Mouse (Mus musculus) gastrocnemius, adult 18-20 months (tissue): Measurements from ENCODE around the gene 2210011C24Rik. TPM values are rescaled to one million over a fixed set of nuclear protein-coding genes. Genes with fewer than 3 reads are reported as not detected.
"Not testable (repeated sequence)": the region's sequence is repeated elsewhere in the genome, so short reads cannot be mapped to it uniquely, and the experiment has no call there.

Experiments
- DNase-seq: peaks from one replicate; pipeline ENCODE4 v3.0.0; 2021; ENCODE audit warnings: low spot score
- total RNA-seq, 2 experiments: library from RNA; stranded (reverse); gene quantifications; 2 replicates each; pipeline ENCODE4 v1.2.3; 2021

The 2210011C24Rik gene
- total RNA-seq, 2 experiments from 2014 or later, result 2.0 to 2.4 TPM

GRCm38 (mm10) chr8:83995973-83996372 lies 16.0 kb downstream of the 2210011C24Rik start:
- DNase-seq, result no peak

DNA sequence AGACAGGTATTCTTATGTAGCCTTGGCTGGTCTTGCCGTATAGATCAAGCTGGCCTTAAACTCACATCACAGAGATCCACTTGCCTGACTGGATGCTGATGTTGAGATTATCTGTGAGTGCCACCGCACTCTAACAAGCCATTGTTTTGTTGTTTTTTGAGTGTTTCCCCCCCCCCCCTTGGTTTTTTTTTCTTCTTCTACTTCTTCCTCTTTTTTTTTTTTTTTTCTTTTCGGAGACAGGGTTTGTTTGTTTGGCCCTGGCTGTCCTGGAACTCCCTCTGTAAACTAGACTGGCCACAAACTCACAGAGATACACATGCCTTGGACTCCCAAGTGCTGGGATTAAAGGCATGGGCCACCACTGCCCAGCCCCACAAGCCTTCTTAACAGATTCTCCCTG lies 17.9 kb downstream of the 2210011C24Rik start:
- no peak for DNase-seq

DNA sequence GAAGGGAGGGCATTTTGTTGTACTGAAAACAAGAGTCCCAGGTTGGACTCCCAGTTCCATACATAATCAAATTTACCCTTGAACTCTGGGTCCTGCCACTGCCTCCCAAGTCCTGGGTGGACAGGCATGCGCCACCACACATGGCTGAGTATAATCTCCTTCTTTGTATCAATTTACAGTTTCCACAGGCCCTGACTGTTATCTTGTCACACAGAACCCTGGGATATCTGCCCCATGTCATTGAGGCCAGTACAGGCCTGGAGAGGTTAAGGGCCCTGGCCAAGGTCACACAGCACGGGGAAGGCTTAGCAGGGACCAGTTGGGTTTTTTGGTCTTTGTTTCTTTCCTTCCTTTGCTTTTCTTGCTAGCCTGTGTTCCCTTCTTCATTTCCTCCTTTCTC lies 19.5 kb downstream of the 2210011C24Rik start:
- no peak for DNase-seq

DNA sequence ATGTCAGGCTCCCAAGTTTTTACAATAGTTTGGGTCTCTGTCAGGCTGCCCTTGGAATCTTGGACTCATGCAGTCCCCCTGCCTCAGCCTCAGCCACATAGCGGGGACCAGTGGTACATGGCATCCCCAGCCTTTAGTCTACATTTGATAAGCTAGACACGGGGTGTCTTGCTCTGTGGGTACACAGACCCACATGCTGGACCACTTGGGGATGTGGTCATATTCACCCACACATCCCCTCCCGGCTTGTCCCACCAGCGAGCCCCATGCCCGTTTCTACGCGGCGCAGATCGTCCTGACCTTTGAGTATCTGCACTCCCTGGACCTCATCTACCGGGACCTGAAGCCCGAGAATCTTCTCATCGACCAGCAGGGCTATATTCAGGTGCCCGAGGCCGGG lies 21.8 kb downstream of the 2210011C24Rik start:
- DNase-seq, result no peak

GRCm38 (mm10) chr8:83989243-83989642 lies 22.7 kb downstream of the 2210011C24Rik start:
- no peak for DNase-seq

DNA sequence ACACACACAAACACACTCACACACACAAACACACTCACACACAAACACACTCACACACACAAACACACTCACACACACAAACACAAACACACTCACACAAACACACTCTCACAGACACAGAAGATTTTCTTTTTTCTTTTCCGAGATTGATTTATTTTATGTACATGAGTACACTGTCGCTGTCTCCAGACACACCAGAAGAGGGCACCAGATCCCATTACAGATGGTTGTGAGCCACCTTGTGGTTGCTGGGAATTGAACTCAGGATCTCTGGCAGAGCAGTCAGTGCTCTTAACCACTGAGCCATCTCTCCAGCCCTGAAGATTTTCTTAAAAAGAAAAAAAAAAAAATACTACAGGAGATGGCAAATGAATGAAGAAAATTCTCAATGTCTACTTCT lies 28.7 kb downstream of the 2210011C24Rik start:
- not testable (repeated sequence) for DNase-seq

- no peak for DNase-seq
These were observed 29.5 kb downstream of the 2210011C24Rik start for GRCm38 (mm10) chr8:83982449-83982848.

DNA sequence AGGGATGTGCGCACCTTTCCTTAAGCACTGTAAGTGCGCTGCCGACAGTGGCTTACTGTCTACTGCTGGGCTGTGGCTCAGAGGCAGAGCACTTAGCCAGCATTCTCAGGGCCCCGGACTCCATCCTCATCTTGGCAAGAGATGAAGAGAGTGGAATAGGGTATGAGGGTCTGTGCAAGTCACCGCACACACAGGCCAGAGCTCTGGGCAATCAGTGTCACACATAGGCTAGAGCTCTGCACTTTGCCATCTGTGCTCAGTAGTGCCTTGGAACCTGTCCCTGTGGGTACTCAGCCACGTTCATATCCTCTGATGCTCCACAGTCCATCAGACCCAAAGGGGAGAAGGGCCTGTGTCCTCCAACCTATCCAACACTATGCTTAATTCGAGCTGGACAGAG lies 30.4 kb downstream of the 2210011C24Rik start:
- DNase-seq, result no peak

DNA sequence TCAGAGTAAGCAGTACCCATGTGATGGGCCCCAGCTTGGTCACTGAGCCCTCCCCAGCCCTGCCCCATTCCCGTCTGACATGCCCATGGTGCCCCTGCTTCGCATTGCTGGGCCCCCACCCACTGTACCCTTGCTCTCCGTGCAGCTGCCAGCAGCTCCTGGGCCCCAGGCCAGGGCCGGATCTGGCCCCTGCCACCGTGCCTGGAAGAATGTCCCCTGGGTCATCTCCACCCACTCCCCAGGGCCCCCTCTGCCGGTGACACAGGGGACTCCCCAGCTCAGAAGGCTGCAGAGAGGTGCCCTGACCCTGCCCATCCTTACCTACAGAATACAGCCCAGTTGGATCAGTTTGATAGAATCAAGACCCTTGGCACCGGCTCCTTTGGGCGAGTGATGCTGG lies 31.1 kb downstream of the 2210011C24Rik start:
- DNase-seq, result peak; percentile 75

GRCm38 (mm10) chr8:83980250-83980649 lies 31.7 kb downstream of the 2210011C24Rik start:
- peak; percentile 78 for DNase-seq

GRCm38 (mm10) chr8:83978200-83978599 lies 33.8 kb downstream of the 2210011C24Rik start:
- no peak for DNase-seq

GRCm38 (mm10) chr8:83977646-83978045 lies 34.3 kb downstream of the 2210011C24Rik start:
- no peak for DNase-seq

DNA sequence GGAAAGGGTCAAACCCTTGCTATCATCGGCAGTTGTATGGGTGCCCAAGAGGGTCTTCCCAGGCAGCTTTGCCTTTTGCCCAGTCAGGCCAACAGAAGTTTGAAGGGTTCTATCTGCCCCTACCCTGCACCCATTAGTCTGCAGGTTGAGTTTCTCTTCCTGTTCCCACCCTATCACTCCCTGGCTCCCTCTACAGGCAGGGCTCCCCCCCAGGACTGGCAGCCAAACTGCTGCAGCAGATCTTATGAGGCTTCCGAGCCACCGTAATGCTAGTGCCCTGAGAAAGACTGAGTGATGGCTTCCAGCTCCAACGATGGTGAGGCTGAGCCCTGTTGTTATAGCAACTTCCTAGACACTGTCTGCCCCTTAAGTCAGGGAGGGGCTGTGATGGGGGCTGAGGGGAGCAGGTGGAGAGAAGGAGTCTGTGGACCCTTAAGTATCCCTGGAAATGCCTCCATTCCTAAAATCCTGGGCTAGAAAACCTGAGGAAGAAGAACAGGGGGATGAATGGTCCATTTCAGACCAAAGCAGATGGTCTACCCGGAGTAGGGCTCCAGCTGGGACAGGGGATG lies 35.1 kb downstream of the 2210011C24Rik start:
- DNase-seq, result no peak

GRCm38 (mm10) chr8:83976101-83976630 lies 35.8 kb downstream of the 2210011C24Rik start:
- peak; percentile 51 for DNase-seq

- no peak for DNase-seq
These were observed 37.5 kb downstream of the 2210011C24Rik start for GRCm38 (mm10) chr8:83974521-83974920.

GRCm38 (mm10) chr8:83973161-83974031 lies 38.6 kb downstream of the 2210011C24Rik start:
- DNase-seq, result peak; percentile 20

DNA sequence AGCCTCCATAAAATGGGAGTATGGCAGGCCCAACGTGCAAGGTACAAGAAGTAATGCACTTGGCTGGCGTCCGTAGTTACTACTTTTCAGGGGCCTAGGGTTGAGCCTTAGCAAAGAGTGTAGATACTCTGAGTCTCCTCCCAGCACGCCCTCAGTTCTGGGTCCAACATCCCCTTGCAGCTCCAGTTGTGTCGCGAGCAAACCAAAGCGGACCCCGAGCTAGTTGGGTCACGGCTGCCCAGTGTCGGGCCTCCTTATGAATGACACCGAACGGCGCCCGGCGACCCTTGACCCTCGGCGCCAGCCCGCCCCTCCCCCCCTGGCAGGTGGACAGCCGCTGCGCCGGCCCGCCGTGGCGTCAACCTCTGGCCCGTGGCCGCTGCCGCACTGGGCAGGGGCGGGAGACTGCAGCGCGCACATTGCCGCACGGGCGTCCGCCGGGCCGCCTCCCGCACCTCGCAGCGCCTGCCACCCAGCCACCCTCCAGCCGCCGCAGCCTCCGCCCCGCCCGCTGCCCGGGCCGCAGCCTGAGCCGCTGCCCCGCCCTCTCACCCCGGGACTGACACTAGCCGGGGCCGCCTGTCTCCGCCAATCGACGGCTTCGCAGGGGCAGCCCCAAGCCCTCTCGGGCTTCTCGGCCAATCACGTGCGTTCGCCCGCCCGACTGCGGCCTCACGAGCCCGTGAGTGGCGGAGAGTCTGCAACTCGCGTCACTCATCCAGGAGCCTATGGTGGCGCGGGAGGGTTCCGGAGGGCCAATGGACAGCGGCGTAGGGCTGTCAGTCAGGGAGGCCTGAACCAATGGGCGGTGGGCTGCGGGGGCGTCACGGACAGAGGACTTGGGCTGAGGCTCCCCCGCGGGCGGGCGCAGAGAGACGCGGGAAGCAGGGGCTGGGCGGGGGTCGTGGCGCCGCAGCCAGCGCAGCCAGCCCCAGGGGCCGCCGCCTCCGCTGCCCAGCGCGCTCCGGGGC lies 39.5 kb downstream of the 2210011C24Rik start, which contains the start of gene Prkaca:
Gene Prkaca, plus strand, starts transcription at position 844 of the 971 bp plus-strand sequence.
- peak; percentile 98 for DNase-seq

GRCm38 (mm10) chr8:83971661-83972060 lies 40.3 kb downstream of the 2210011C24Rik start:
- DNase-seq, result no peak

- no peak for DNase-seq
These were observed 40.9 kb downstream of the 2210011C24Rik start for GRCm38 (mm10) chr8:83971121-83971520.

DNA sequence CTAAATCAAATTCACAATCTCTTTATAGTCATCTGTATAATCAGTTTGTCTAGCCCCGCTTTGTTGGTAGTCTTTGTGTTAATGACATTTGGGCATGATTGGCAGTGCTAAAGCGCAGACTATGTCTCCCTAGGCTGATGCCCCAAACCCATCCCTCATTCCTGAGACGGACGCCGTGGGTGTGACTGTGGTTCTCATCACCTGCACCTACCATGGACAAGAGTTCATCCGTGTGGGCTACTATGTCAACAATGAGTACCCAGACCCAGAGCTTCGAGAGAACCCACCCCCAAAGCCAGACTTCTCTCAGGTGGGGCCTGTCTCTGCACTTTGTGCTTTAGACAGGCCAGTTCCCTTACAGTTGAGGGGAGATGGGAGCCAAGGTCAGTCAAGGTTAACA lies 44.3 kb downstream of the 2210011C24Rik start:
- DNase-seq, result no peak

GRCm38 (mm10) chr8:83964015-83964765 lies 47.8 kb downstream of the 2210011C24Rik start:
- DNase-seq, result peak; percentile 88
